Mouse (Mus musculus) liver, postnatal 0 days (tissue): Measurements from ENCODE around the gene Irs2. TPM values are rescaled to one million over a fixed set of nuclear protein-coding genes. Genes with fewer than 3 reads are reported as not detected.
A peak's percentile ranks its signal among the peaks of the same experiment; 100 is the strongest.

Experiments
- ATAC-seq: fragments of 200-750 bp; cut with Nextera tagmentation; 2 replicates; pipeline ENCODE4 v1.8.0; 2017; ENCODE audit warnings: mild to moderate bottlenecking, moderate library complexity
- DNase-seq: peaks from one replicate; pipeline ENCODE4 v3.0.0-alpha.2; 2016
- H3K27ac ChIP-seq: fragments of 300-500 bp; sonication (generic); 2 replicates; pipeline ENCODE4 v1.5.1; 2014; ENCODE audit warnings: antibody characterized with exemption, moderate library complexity, mild to moderate bottlenecking, low read depth
- H3K27me3 ChIP-seq: fragments of 300-500 bp; sonication (generic); 2 replicates; pipeline ENCODE4 v1.6.1; 2014; ENCODE audit warnings: low read length, control low read depth, mixed read lengths; ENCODE audit not compliant: insufficient read depth
- H3K36me3 ChIP-seq: fragments of 300-500 bp; sonication (generic); replicated peaks from 2 replicates; pipeline ENCODE4 v1.6.1; 2014; ENCODE audit warnings: mild to moderate bottlenecking, control low read depth, low read length, moderate library complexity, mixed read lengths; ENCODE audit not compliant: insufficient read depth
- H3K4me1 ChIP-seq: fragments of 300-500 bp; sonication (generic); 2 replicates; pipeline ENCODE4 v1.6.1; 2014; ENCODE audit warnings: antibody characterized with exemption, mild to moderate bottlenecking, control low read depth; ENCODE audit not compliant: insufficient read depth
- H3K4me2 ChIP-seq: fragments of 300-500 bp; sonication (generic); 2 replicates; pipeline ENCODE4 v1.6.1; 2014; ENCODE audit warnings: low read depth, mild to moderate bottlenecking, low read length, moderate library complexity, mixed read lengths
- H3K4me3 ChIP-seq: fragments of 300-500 bp; sonication (generic); 2 replicates; pipeline ENCODE4 v1.5.1; 2014; ENCODE audit warnings: low read depth, low read length
- H3K9ac ChIP-seq: fragments of 300-500 bp; sonication (generic); replicated peaks from 2 replicates; pipeline ENCODE4 v1.6.1; 2014; ENCODE audit warnings: mild to moderate bottlenecking, moderate library complexity
- H3K9me3 ChIP-seq: fragments of 300-500 bp; sonication (generic); 2 replicates; pipeline ENCODE4 v1.6.1; 2016; ENCODE audit warnings: mild to moderate bottlenecking, control low read depth, low read length, mixed read lengths
- CTCF ChIP-seq: sonication (generic); IDR thresholded peaks from 2 replicates; pipeline ENCODE4 v1.5.1; 2016; ENCODE audit warnings: antibody characterized with exemption, low read depth
- EP300 ChIP-seq: IDR thresholded peaks from 2 replicates; pipeline ENCODE4 v1.6.1; 2016; ENCODE audit warnings: antibody characterized with exemption, low read depth, mild to moderate bottlenecking
- WGBS: fragments of 180-500 bp; shearing (Covaris S2); extraction: QIAGEN DNeasy Blood & Tissue Kit; methylation state at CpG from one replicate; pipeline ENCODE4 v1.1.7; 2014; ENCODE audit not compliant: insufficient replicate concordance; 5-methylcytosine and 5-hydroxymethylcytosine counted together
- polyA plus RNA-seq: library from polyadenylated mRNA; unstranded; fragments of >200 nt; fragmentation: Nextera tagmentation; extraction: Ambion mirVana; gene quantifications from 2 replicates; pipeline ENCODE4 v1.2.1, GENCODE M21; 2015

The Irs2 gene
- polyA plus RNA-seq, 1 experiment from 2014 or later, result 5.7 TPM

- Histone ChIP-seq H3K36me3 (no peaks in the 10 kb centered on the region), H3K27me3 (no peaks in the 10 kb centered on the region), H3K4me2 (no peak overlapping the region), H3K27ac (peak overlapping the region; percentile 90), H3K9me3 (no peaks in the 10 kb centered on the region), H3K9ac (no peak overlapping the region; the same call in 1 of the 2 replicates), H3K4me3 (no peak overlapping the region), H3K4me1 (peaks cover 11% of the 10 kb centered on the region)
- peak; percentile 27; the same call in 1 of the 2 replicates for ATAC-seq
- no peak for DNase-seq
- WGBS, result 66% methylated on average over 9 of the region's 9 CpGs
- no peak for TF ChIP-seq CTCF
- peak; percentile 45; the same call in 1 of the 2 replicates for TF ChIP-seq EP300
Observed at GRCm38 (mm10) chr8:10936646-10937045, 71.6 kb downstream of the Irs2 start.

- Histone ChIP-seq H3K4me3 (no peak overlapping the region), H3K27me3 (no peaks in the 10 kb centered on the region), H3K4me2 (no peak overlapping the region), H3K9ac (no peak overlapping the region), H3K36me3 (no peaks in the 10 kb centered on the region), H3K27ac (peak overlapping the region; percentile 90), H3K4me1 (peaks cover 11% of the 10 kb centered on the region), H3K9me3 (no peaks in the 10 kb centered on the region)
- 67% methylated on average over 8 of the region's 8 CpGs for WGBS
- DNase-seq, result no peak
- TF ChIP-seq EP300 (peak; percentile 79), CTCF (no peak)
- peak; percentile 75 for ATAC-seq
Observed at GRCm38 (mm10) chr8:10935231-10935630, 73.0 kb downstream of the Irs2 start.
